Mouse (Mus musculus): ENCODE data around the gene Rnf169. TPM values are rescaled to one million over a fixed set of nuclear protein-coding genes. Genes with fewer than 3 reads are reported as not detected.
"Not testable (repeated sequence)": the region's sequence is repeated elsewhere in the genome, so short reads cannot be mapped to it uniquely, and the experiment has no call there.

Rnf169 gene
- polyA plus RNA-seq, 1 experiment from 2014 or later: 1.8 TPM

- peak overlapping the region; percentile 98 for H3K9ac ChIP-seq (ENCODE audit: low read length)
- peak overlapping the region; percentile 80 for H3K4me2 ChIP-seq (replicated peaks; ENCODE audit: low read depth)
- no peak overlapping the region for H3K27ac ChIP-seq (replicated peaks)
- 10% methylated on average over 6 of the region's 6 CpGs for WGBS
- no peaks in the 10 kb centered on the region; the same call in 1 of the 2 replicates for H3K4me1 ChIP-seq (replicated peaks; ENCODE audit: control insufficient read depth, insufficient read depth)
- no peak for TF ChIP-seq EP300 (optimal IDR thresholded peaks at IDR 0.05)
- no peaks in the 10 kb centered on the region for H3K36me3 ChIP-seq (ENCODE audit: control insufficient read depth, insufficient read depth, low read length)
- H3K27me3 ChIP-seq (ENCODE audit: control insufficient read depth, insufficient read depth, low read length): no peaks in the 10 kb centered on the region
- no peaks in the 10 kb centered on the region for H3K9me3 ChIP-seq (ENCODE audit: control insufficient read depth, low read length)
- ATAC-seq (ENCODE audit: low FRiP score, low TSS enrichment) (no peak), DNase-seq (ENCODE audit: low spot score) (no peak)
- H3K4me3 ChIP-seq (ENCODE audit: low read depth, low read length): peak overlapping the region; percentile 96
Measured at GRCm38 (mm10) chr7:99979081-99979480, 1.2 kb downstream of the Rnf169 start.

DNA sequence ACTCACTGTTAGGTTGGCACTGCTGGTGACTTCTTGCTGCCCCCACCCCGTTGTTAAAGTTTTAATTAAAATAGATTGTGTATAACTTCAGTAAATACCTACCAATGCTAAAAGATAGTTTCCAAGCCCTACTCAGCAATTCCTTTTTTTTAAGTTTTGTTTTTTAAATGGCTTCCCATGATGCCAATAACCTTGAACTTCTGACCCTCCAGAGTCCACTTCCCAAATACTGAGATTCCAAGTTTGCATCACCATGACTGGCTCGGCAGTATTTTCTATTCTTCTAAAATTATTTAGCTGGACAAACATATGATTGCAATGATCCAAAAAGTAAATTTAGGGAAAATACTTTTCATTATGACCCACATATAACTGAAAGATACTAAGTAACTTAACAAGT, 2.2 kb downstream of the Rnf169 start:
- Histone ChIP-seq H3K9me3 (ENCODE audit: control insufficient read depth, low read length) (no peaks in the 10 kb centered on the region), H3K36me3 (ENCODE audit: control insufficient read depth, insufficient read depth, low read length) (no peaks in the 10 kb centered on the region), H3K4me2 (replicated peaks; ENCODE audit: low read depth) (no peak overlapping the region), H3K27ac (replicated peaks) (no peak overlapping the region), H3K4me3 (ENCODE audit: low read depth, low read length) (no peak overlapping the region), H3K4me1 (replicated peaks; ENCODE audit: control insufficient read depth, insufficient read depth) (no peaks in the 10 kb centered on the region; the same call in 1 of the 2 replicates), H3K27me3 (ENCODE audit: control insufficient read depth, insufficient read depth, low read length) (no peaks in the 10 kb centered on the region), H3K9ac (ENCODE audit: low read length) (no peak overlapping the region)
- TF ChIP-seq CTCF (IDR thresholded peaks at IDR 0.05; ENCODE audit: low read depth) (no peak), EP300 (optimal IDR thresholded peaks at IDR 0.05) (no peak)
- no peak for ATAC-seq (ENCODE audit: low FRiP score, low TSS enrichment)
- no peak for DNase-seq (ENCODE audit: low spot score)
- WGBS: 59% methylated on average over 2 of the region's 2 CpGs

DNA sequence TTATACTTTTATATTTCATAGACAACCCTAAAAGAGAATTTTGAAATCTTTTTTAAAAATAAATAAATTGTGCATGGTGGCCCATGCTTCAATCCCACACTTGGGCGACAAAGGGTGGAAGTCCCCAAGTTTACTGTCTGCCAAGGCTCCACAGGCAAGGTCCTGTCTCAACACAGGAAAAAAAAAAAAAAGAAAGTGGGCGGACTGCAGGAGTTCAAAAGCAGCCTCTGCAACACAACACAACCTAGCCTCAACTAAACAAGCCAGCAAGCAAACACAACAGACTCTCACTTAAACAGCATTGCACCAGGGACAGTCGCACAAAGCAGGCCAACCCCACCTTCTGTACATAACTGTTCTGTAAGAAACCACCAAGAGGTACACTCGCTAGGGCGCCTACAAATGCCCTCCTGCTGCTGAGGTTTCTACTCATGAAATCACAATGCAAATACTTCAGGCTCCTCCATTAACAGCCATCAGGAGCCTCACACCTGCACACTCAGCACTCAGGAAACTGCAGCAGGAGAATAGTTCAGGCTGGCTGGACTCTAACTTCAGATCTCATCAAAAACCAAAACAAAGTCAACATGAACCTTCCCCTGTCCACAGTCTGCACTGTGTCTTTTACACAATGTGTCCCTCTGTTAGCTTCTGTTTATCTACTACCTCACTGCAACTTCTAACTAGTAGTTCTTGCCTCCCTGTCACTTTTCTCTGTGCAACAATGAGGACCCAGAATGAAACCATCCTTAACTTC, 4.3 kb downstream of the Rnf169 start:
- H3K36me3 ChIP-seq (ENCODE audit: control insufficient read depth, insufficient read depth, low read length): no peaks in the 10 kb centered on the region
- H3K4me2 ChIP-seq (replicated peaks; ENCODE audit: low read depth): no peak overlapping the region
- DNase-seq (ENCODE audit: low spot score): peak; percentile 33
- TF ChIP-seq CTCF (IDR thresholded peaks at IDR 0.05; ENCODE audit: low read depth) (no peak), EP300 (optimal IDR thresholded peaks at IDR 0.05) (no peak)
- H3K27me3 ChIP-seq (ENCODE audit: control insufficient read depth, insufficient read depth, low read length): no peaks in the 10 kb centered on the region
- peak overlapping the region; percentile 35 for H3K27ac ChIP-seq (replicated peaks)
- 66% methylated on average over 5 of the region's 5 CpGs for WGBS
- H3K9me3 ChIP-seq (ENCODE audit: control insufficient read depth, low read length): no peaks in the 10 kb centered on the region
- H3K9ac ChIP-seq (ENCODE audit: low read length): no peak overlapping the region
- ATAC-seq (ENCODE audit: low FRiP score, low TSS enrichment): no peak; the same call in 1 of the 2 replicates
- no peak overlapping the region for H3K4me3 ChIP-seq (ENCODE audit: low read depth, low read length)
- H3K4me1 ChIP-seq (replicated peaks; ENCODE audit: control insufficient read depth, insufficient read depth): no peaks in the 10 kb centered on the region; the same call in 1 of the 2 replicates

- 54% methylated on average over 10 of the region's 10 CpGs for WGBS
- DNase-seq (ENCODE audit: low spot score) (no peak), ATAC-seq (ENCODE audit: low FRiP score, low TSS enrichment) (peak; percentile 75)
- Histone ChIP-seq H3K4me2 (replicated peaks; ENCODE audit: low read depth) (no peak overlapping the region), H3K36me3 (ENCODE audit: control insufficient read depth, insufficient read depth, low read length) (no peaks in the 10 kb centered on the region), H3K9me3 (ENCODE audit: control insufficient read depth, low read length) (no peaks in the 10 kb centered on the region), H3K27me3 (ENCODE audit: control insufficient read depth, insufficient read depth, low read length) (no peaks in the 10 kb centered on the region), H3K4me1 (replicated peaks; ENCODE audit: control insufficient read depth, insufficient read depth) (no peaks in the 10 kb centered on the region; the same call in 1 of the 2 replicates), H3K9ac (ENCODE audit: low read length) (no peak overlapping the region), H3K27ac (replicated peaks) (0 out of 2 replicates have a peak overlapping the region, but pooled peaks have one; percentile 5), H3K4me3 (ENCODE audit: low read depth, low read length) (no peak overlapping the region)
- TF ChIP-seq CTCF (IDR thresholded peaks at IDR 0.05; ENCODE audit: low read depth): no peak
- no peak for TF ChIP-seq EP300 (optimal IDR thresholded peaks at IDR 0.05)
Measured at GRCm38 (mm10) chr7:99974208-99974970, 5.9 kb downstream of the Rnf169 start.

- 83% methylated on average over 3 of the region's 3 CpGs for WGBS
- H3K27me3 ChIP-seq (ENCODE audit: control insufficient read depth, insufficient read depth, low read length); DNase-seq (ENCODE audit: low spot score); H3K4me3 ChIP-seq (ENCODE audit: low read depth, low read length); H3K4me1 ChIP-seq (replicated peaks; ENCODE audit: control insufficient read depth, insufficient read depth); H3K36me3 ChIP-seq (ENCODE audit: control insufficient read depth, insufficient read depth, low read length); H3K9me3 ChIP-seq (ENCODE audit: control insufficient read depth, low read length); H3K9ac ChIP-seq (ENCODE audit: low read length); H3K27ac ChIP-seq (replicated peaks); H3K4me2 ChIP-seq (replicated peaks; ENCODE audit: low read depth); ATAC-seq (ENCODE audit: low FRiP score, low TSS enrichment): not testable (repeated sequence)
- 0 out of 2 replicates have a peak, but pooled peaks have one; percentile 11 for TF ChIP-seq CTCF (IDR thresholded peaks at IDR 0.05; ENCODE audit: low read depth)
Measured at GRCm38 (mm10) chr7:99972912-99973311, 7.3 kb downstream of the Rnf169 start.

GRCm38 (mm10) chr7:99971926-99972325, 8.3 kb downstream of the Rnf169 start:
- ATAC-seq (ENCODE audit: low FRiP score, low TSS enrichment) (no peak), DNase-seq (ENCODE audit: low spot score) (no peak)
- H3K4me3 ChIP-seq (ENCODE audit: low read depth, low read length): no peak overlapping the region
- no peaks in the 10 kb centered on the region for H3K36me3 ChIP-seq (ENCODE audit: control insufficient read depth, insufficient read depth, low read length)
- H3K27me3 ChIP-seq (ENCODE audit: control insufficient read depth, insufficient read depth, low read length): no peaks in the 10 kb centered on the region
- H3K9ac ChIP-seq (ENCODE audit: low read length): no peak overlapping the region
- H3K27ac ChIP-seq (replicated peaks): no peak overlapping the region
- no peaks in the 10 kb centered on the region; the same call in 1 of the 2 replicates for H3K4me1 ChIP-seq (replicated peaks; ENCODE audit: control insufficient read depth, insufficient read depth)
- no peak for TF ChIP-seq EP300 (optimal IDR thresholded peaks at IDR 0.05)
- TF ChIP-seq CTCF (IDR thresholded peaks at IDR 0.05; ENCODE audit: low read depth): no peak
- no peaks in the 10 kb centered on the region for H3K9me3 ChIP-seq (ENCODE audit: control insufficient read depth, low read length)
- H3K4me2 ChIP-seq (replicated peaks; ENCODE audit: low read depth): no peak overlapping the region
- 54% methylated on average over 2 of the region's 2 CpGs for WGBS

Data from stomach, postnatal 0 days (tissue).